Mouse (Mus musculus) liver, embryonic 14.5 days (tissue): ENCODE measurements at regions not wholly inside any gene's neighbourhood (a gene's known extent, or its start where the extent isn't known, plus 50 kb on each side); places are given as distances from the start of the nearest gene placed in this dataset.

Experiments
- CTCF ChIP-seq: IDR thresholded peaks from 2 replicates; pipeline ENCODE4 v1.5.1; 2016; ENCODE audit warnings: antibody characterized with exemption, low read depth, control low read depth
- EP300 ChIP-seq: IDR thresholded peaks from 2 replicates; pipeline ENCODE4 v1.6.1; 2016; ENCODE audit warnings: antibody characterized with exemption, low read depth

- TF ChIP-seq CTCF: no peak
- TF ChIP-seq EP300: no peak
Observed at GRCm38 (mm10) chr7:40563447-40564118, 334.5 kb upstream of the Vstm2b start.
